Mouse (Mus musculus) lung, postnatal 25 days (tissue): ENCODE data around the gene Ndufa5.

Experiments
- DNase-seq: peaks from one replicate; pipeline ENCODE4 v3.0.0; 2022; ENCODE audit warnings: low spot score

Gene Ndufa5

DNA sequence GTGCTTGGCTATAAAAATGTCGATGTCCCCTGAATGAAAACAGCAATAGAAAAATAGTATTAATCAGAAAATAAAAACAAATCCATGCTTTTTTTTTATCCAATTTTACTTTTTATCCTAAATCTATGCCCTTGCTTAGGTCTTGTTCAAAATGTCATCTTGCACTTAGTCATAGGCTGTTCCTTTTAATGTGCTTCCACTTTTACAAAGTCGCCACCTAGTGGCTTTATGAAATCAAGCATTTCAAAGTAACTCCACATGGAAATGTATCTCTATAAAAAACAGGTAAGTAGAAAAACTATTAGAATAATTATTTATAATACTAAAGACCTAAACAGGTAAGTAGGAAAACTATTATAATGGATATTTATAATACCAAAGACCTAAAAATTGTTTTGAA is 11.6 kb downstream of the Ndufa5 start:
- peak; percentile 29 for DNase-seq

DNA sequence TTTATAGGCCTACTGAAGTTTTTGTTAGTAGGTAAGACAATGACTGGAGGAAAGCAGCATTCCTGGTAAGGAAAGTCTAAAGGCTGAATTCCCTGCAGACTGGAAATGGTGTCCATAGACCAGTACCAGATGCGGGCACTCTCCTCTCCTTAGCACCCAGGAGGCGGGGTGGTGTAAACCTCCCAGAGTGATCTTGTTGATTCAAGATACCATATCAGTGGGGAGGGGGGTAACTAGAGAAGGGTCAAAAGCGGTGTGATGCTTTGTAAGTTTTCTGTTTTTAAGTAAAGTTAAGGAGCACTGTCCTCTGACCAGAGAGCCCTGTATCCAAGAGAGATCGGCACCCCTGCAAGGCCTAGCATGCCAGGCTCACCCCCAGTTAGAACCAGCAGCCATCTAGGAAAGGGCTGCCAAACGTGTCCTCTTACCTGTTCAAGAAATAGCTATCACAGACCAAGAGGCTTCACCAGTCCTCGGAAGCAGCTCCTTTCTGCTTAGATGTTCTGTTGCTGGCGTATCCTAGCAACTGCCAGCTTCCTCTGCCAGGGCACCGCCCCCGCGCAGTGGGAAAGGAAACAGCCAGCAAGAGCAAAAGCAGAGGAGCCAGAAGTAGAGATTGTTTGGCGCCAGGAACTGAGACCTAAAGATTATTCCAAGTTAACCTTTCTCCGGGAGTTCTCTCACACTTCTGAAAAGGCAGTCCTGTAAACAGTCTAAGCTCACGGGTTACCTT is 13.1 kb downstream of the Ndufa5 start, which contains the start of gene Iqub:
Iqub (minus strand) TSS at position 516 of the 733 bp plus-strand sequence.
- peak; percentile 71 for DNase-seq

GRCm38 (mm10) chr6:24504141-24504540 is 23.7 kb downstream of the Ndufa5 start:
- DNase-seq = no peak

- no peak for DNase-seq
Observed at GRCm38 (mm10) chr6:24490341-24490740, 37.5 kb downstream of the Ndufa5 start.

- DNase-seq = no peak
Observed at GRCm38 (mm10) chr6:24486530-24486929, 41.3 kb downstream of the Ndufa5 start.

GRCm38 (mm10) chr6:24470571-24471132 is 57.2 kb downstream of the Ndufa5 start:
- DNase-seq = no peak

GRCm38 (mm10) chr6:24470135-24470534 is 57.7 kb downstream of the Ndufa5 start:
- DNase-seq = no peak
